Mouse (Mus musculus): ENCODE data around the gene Nalcn.

The Nalcn gene

GRCm38 (mm10) chr14:123512923-123513322 is 114.0 kb downstream of the Nalcn start:
- DNase-seq (ENCODE audit: low spot score): no peak

- DNase-seq (ENCODE audit: low spot score): no peak
Measured at GRCm38 (mm10) chr14:123495544-123495943, 131.4 kb downstream of the Nalcn start.

- no peak for DNase-seq (ENCODE audit: low spot score)
Measured at GRCm38 (mm10) chr14:123488575-123489207, 138.3 kb downstream of the Nalcn start.

GRCm38 (mm10) chr14:123462026-123462425 is 164.9 kb downstream of the Nalcn start:
- no peak for DNase-seq (ENCODE audit: low spot score)

GRCm38 (mm10) chr14:123446031-123446430 is 180.9 kb downstream of the Nalcn start:
- no peak for DNase-seq (ENCODE audit: low spot score)

GRCm38 (mm10) chr14:123435542-123435941 is 191.4 kb downstream of the Nalcn start:
- DNase-seq (ENCODE audit: low spot score): no peak

GRCm38 (mm10) chr14:123376167-123376855 is 250.6 kb downstream of the Nalcn start:
- DNase-seq (ENCODE audit: low spot score): no peak

- no peak for DNase-seq (ENCODE audit: low spot score)
Measured at GRCm38 (mm10) chr14:123371522-123371921, 255.4 kb downstream of the Nalcn start.

- DNase-seq (ENCODE audit: low spot score): no peak
Measured at GRCm38 (mm10) chr14:123359691-123360090, 267.3 kb downstream of the Nalcn start.

- DNase-seq (ENCODE audit: low spot score): no peak
Measured at GRCm38 (mm10) chr14:123352973-123353372, 274.0 kb downstream of the Nalcn start.

- no peak for DNase-seq (ENCODE audit: low spot score)
Measured at GRCm38 (mm10) chr14:123331841-123332240, 295.1 kb downstream of the Nalcn start.

GRCm38 (mm10) chr14:123314369-123314768 is 312.6 kb downstream of the Nalcn start:
- no peak for DNase-seq (ENCODE audit: low spot score)

GRCm38 (mm10) chr14:123312371-123312770 is 314.6 kb downstream of the Nalcn start:
- DNase-seq (ENCODE audit: low spot score): no peak

GRCm38 (mm10) chr14:123296068-123296467 is 330.9 kb downstream of the Nalcn start:
- no peak for DNase-seq (ENCODE audit: low spot score)

- no peak for DNase-seq (ENCODE audit: low spot score)
Measured at GRCm38 (mm10) chr14:123291118-123292007, 335.6 kb downstream of the Nalcn start.

GRCm38 (mm10) chr14:123282165-123282564 is 344.8 kb downstream of the Nalcn start:
- no peak for DNase-seq (ENCODE audit: low spot score)

- DNase-seq (ENCODE audit: low spot score): no peak
Measured at GRCm38 (mm10) chr14:123272121-123272520, 354.8 kb downstream of the Nalcn start.

GRCm38 (mm10) chr14:123240738-123241137 is 386.2 kb downstream of the Nalcn start:
- no peak for DNase-seq (ENCODE audit: low spot score)

GRCm38 (mm10) chr14:123239945-123240344 is 387.0 kb downstream of the Nalcn start:
- DNase-seq (ENCODE audit: low spot score): no peak

- DNase-seq (ENCODE audit: low spot score): no peak
Measured at GRCm38 (mm10) chr14:123237002-123237401, 389.9 kb downstream of the Nalcn start.

GRCm38 (mm10) chr14:123232630-123233206 is 394.2 kb downstream of the Nalcn start:
- DNase-seq (ENCODE audit: low spot score): no peak

Data from testis, postnatal 10 days (tissue).